Mouse (Mus musculus) MEL (cell line): ENCODE results near the gene Gpr174. TPM values are rescaled to one million over a fixed set of nuclear protein-coding genes. Genes with fewer than 3 reads are reported as not detected.

ENCODE experiments used
- DNase-seq: peaks from one replicate; pipeline ENCODE4 v3.0.0; 2011; ENCODE audit warnings: low read depth, low spot score
- H3K27ac ChIP-seq: 2 replicates; pipeline ENCODE4 v1.5.1; 2012; ENCODE audit warnings: low read depth, mild to moderate bottlenecking, control low read depth, low read length, moderate library complexity; ENCODE audit not compliant: control insufficient read depth
- H3K27me3 ChIP-seq, 2 experiments: fragments of 150-350 bp in 1 of 2; sonication (generic) in 1 of 2; 2 replicates each; pipeline ENCODE4 v1.6.1; 2012; ENCODE audit warnings: low read length in 2 of 2, mild to moderate bottlenecking in 2 of 2, improper control_type of control experiment in 1 of 2, moderate library complexity in 1 of 2; ENCODE audit not compliant: insufficient read depth in 2 of 2, control insufficient read depth in 1 of 2
- H3K36me3 ChIP-seq, 2 experiments: 2 replicates each; pipeline ENCODE4 v1.6.1; 2012 to 2014; ENCODE audit warnings: low read length in 2 of 2, improper control_type of control experiment in 1 of 2, inconsistent platforms in 1 of 2, mild to moderate bottlenecking in 1 of 2; ENCODE audit not compliant: insufficient read depth in 2 of 2, control insufficient read depth in 1 of 2
- H3K4me1 ChIP-seq, 2 experiments: fragments of 150-350 bp in 1 of 2; sonication (generic) in 1 of 2; 2 replicates each; pipeline ENCODE4 v1.6.1; 2012; ENCODE audit warnings: low read length in 2 of 2, improper control_type of control experiment in 1 of 2, mild to moderate bottlenecking in 1 of 2; ENCODE audit not compliant: insufficient read depth in 2 of 2, control insufficient read depth in 1 of 2
- H3K4me3 ChIP-seq, 2 experiments: fragments of 150-350 bp in 1 of 2; sonication (generic) in 1 of 2; 2 replicates each; pipeline ENCODE4 v1.5.1; 2012; ENCODE audit warnings: low read depth in 2 of 2, low read length in 2 of 2, mild to moderate bottlenecking in 2 of 2, moderate library complexity in 2 of 2, control low read depth in 1 of 2, improper control_type of control experiment in 1 of 2; ENCODE audit not compliant: control insufficient read depth in 1 of 2, insufficient read depth in 1 of 2
- H3K79me2 ChIP-seq: 2 replicates; pipeline ENCODE4 v1.6.1; 2012; ENCODE audit warnings: mild to moderate bottlenecking, low read length, moderate library complexity; ENCODE audit not compliant: control insufficient read depth, poor library complexity, insufficient read depth
- H3K9ac ChIP-seq: 2 replicates; pipeline ENCODE4 v1.6.1; 2012; ENCODE audit warnings: low read depth, mild to moderate bottlenecking, control low read depth, low read length, moderate library complexity; ENCODE audit not compliant: control insufficient read depth, poor library complexity, severe bottlenecking
- H3K9me3 ChIP-seq: fragments of 150-350 bp; sonication (generic); replicated peaks from 2 replicates; pipeline ENCODE4 v1.6.1; 2012; ENCODE audit warnings: mild to moderate bottlenecking, low read length, improper control_type of control experiment, moderate library complexity; ENCODE audit not compliant: insufficient read depth
- BHLHE40 ChIP-seq: IDR thresholded peaks from 2 replicates; pipeline ENCODE4 v1.6.1; 2012; ENCODE audit warnings: low read depth, mild to moderate bottlenecking, inconsistent platforms, low read length, improper control_type of control experiment, borderline replicate concordance
- CHD1 ChIP-seq: IDR thresholded peaks from 2 replicates; pipeline ENCODE4 v1.6.1; 2012; ENCODE audit warnings: low read depth, mild to moderate bottlenecking, inconsistent platforms, low read length, improper control_type of control experiment
- CTCF ChIP-seq, 3 experiments: IDR thresholded peaks in 2 of 3; conservative IDR thresholded peaks in 1 of 3; 2 replicates each; pipeline ENCODE4 v1.5.1; 2011 to 2012; ENCODE audit warnings: low read length in 3 of 3, low read depth in 2 of 3, mild to moderate bottlenecking in 2 of 3, improper control_type of control experiment in 1 of 3, inconsistent platforms in 1 of 3, mixed read lengths in 1 of 3, moderate library complexity in 1 of 3; ENCODE audit not compliant: control insufficient read depth in 1 of 3, insufficient read depth in 1 of 3, poor library complexity in 1 of 3, severe bottlenecking in 1 of 3
- ELF1 ChIP-seq: IDR thresholded peaks from 2 replicates; pipeline ENCODE4 v1.6.1; 2014; ENCODE audit warnings: low read depth, mild to moderate bottlenecking, inconsistent platforms, low read length, improper control_type of control experiment, moderate library complexity
- EP300 ChIP-seq, 2 experiments: IDR thresholded peaks; 2 replicates each; pipeline ENCODE4 v1.6.1; 2011; ENCODE audit warnings: improper control_type of control experiment in 2 of 2, low read length in 2 of 2, low read depth in 1 of 2, mild to moderate bottlenecking in 1 of 2
- ETS1 ChIP-seq: IDR thresholded peaks from 2 replicates; pipeline ENCODE4 v1.6.1; 2012; ENCODE audit warnings: low read depth, mild to moderate bottlenecking, inconsistent platforms, low read length, improper control_type of control experiment, moderate library complexity
- GABPA ChIP-seq: IDR thresholded peaks from 2 replicates; pipeline ENCODE4 v1.6.1; 2012; ENCODE audit warnings: low read depth, mild to moderate bottlenecking, inconsistent platforms, low read length, improper control_type of control experiment, moderate library complexity
- GATA1 ChIP-seq: IDR thresholded peaks from 2 replicates; pipeline ENCODE4 v1.6.1; 2011; ENCODE audit warnings: low read depth, low read length, improper control_type of control experiment
- HCFC1 ChIP-seq: IDR thresholded peaks from 2 replicates; pipeline ENCODE4 v1.6.1; 2012; ENCODE audit warnings: low read depth, mild to moderate bottlenecking, inconsistent platforms, low read length, improper control_type of control experiment, moderate library complexity
- JUND ChIP-seq: IDR thresholded peaks from 2 replicates; pipeline ENCODE4 v1.6.1; 2011; ENCODE audit warnings: low read depth, mild to moderate bottlenecking, improper control_type of control experiment, low read length
- KAT2A ChIP-seq: conservative IDR thresholded peaks from 2 replicates; pipeline ENCODE4 v1.6.1; 2012; ENCODE audit warnings: low read depth, low read length, improper control_type of control experiment, inconsistent platforms
- MAX ChIP-seq: IDR thresholded peaks from 2 replicates; pipeline ENCODE4 v1.6.1; 2011; ENCODE audit warnings: low read length, improper control_type of control experiment
- MAZ ChIP-seq: IDR thresholded peaks from 2 replicates; pipeline ENCODE4 v1.6.1; 2012; ENCODE audit warnings: low read depth, mild to moderate bottlenecking, inconsistent platforms, low read length, improper control_type of control experiment
- MEF2A ChIP-seq: IDR thresholded peaks from 2 replicates; pipeline ENCODE4 v1.6.1; 2014; ENCODE audit warnings: low read depth, mild to moderate bottlenecking, inconsistent platforms, low read length, improper control_type of control experiment; ENCODE audit not compliant: poor library complexity, insufficient replicate concordance, severe bottlenecking; ENCODE audit errors: extremely low read depth
- MYB ChIP-seq: IDR thresholded peaks from 2 replicates; pipeline ENCODE4 v1.6.1; 2011; ENCODE audit warnings: mild to moderate bottlenecking, low read depth, low read length, improper control_type of control experiment
- MYC ChIP-seq: IDR thresholded peaks from 2 replicates; pipeline ENCODE4 v1.6.1; 2011; ENCODE audit warnings: low read depth, mild to moderate bottlenecking, low read length, improper control_type of control experiment, moderate library complexity
- NELFE ChIP-seq: IDR thresholded peaks from 2 replicates; pipeline ENCODE4 v1.6.1; 2011; ENCODE audit warnings: low read depth, low read length, improper control_type of control experiment
- NRF1 ChIP-seq: IDR thresholded peaks from 2 replicates; pipeline ENCODE4 v1.6.1; 2014; ENCODE audit warnings: low read depth, mild to moderate bottlenecking, inconsistent platforms, low read length, improper control_type of control experiment, moderate library complexity; ENCODE audit not compliant: poor library complexity, insufficient read depth, severe bottlenecking
- POLR2A ChIP-seq, 2 experiments: IDR thresholded peaks; 2 replicates each; pipeline ENCODE4 v1.6.1; 2011 to 2012; ENCODE audit warnings: low read length in 2 of 2, mild to moderate bottlenecking in 2 of 2, control low read depth in 1 of 2, improper control_type of control experiment in 1 of 2, low read depth in 1 of 2, moderate library complexity in 1 of 2; ENCODE audit not compliant: control insufficient read depth in 1 of 2, insufficient read depth in 1 of 2, poor library complexity in 1 of 2
- POLR2AphosphoS2 ChIP-seq: IDR thresholded peaks from 2 replicates; pipeline ENCODE4 v1.6.1; 2011; ENCODE audit warnings: low read length, improper control_type of control experiment
- POLR2AphosphoS5 ChIP-seq: IDR thresholded peaks from 2 replicates; pipeline ENCODE4 v1.6.1; 2012; ENCODE audit warnings: low read depth, borderline replicate concordance, mild to moderate bottlenecking, inconsistent platforms, low read length, moderate library complexity, mixed read lengths
- RCOR1 ChIP-seq: IDR thresholded peaks from 2 replicates; pipeline ENCODE4 v1.6.1; 2012; ENCODE audit warnings: low read depth, mild to moderate bottlenecking, inconsistent platforms, low read length, improper control_type of control experiment
- SMC3 ChIP-seq: IDR thresholded peaks from 2 replicates; pipeline ENCODE4 v1.6.1; 2011; ENCODE audit warnings: low read depth, low read length, improper control_type of control experiment
- TAL1 ChIP-seq: IDR thresholded peaks from 2 replicates; pipeline ENCODE4 v1.6.1; 2012; ENCODE audit warnings: mild to moderate bottlenecking, inconsistent platforms, low read length, moderate library complexity, mixed read lengths
- TBP ChIP-seq: IDR thresholded peaks from 2 replicates; pipeline ENCODE4 v1.8.0; 2011; ENCODE audit warnings: low read depth, low read length, improper control_type of control experiment
- TCF12 ChIP-seq: IDR thresholded peaks from 2 replicates; pipeline ENCODE4 v1.6.1; 2014; ENCODE audit warnings: low read depth, mild to moderate bottlenecking, inconsistent platforms, low read length, improper control_type of control experiment, moderate library complexity
- UBTF ChIP-seq: IDR thresholded peaks from 2 replicates; pipeline ENCODE4 v1.6.1; 2012; ENCODE audit warnings: low read depth, mild to moderate bottlenecking, inconsistent platforms, low read length, improper control_type of control experiment, moderate library complexity, borderline replicate concordance; ENCODE audit not compliant: insufficient read depth
- USF1 ChIP-seq: IDR thresholded peaks from 2 replicates; pipeline ENCODE4 v1.6.1; 2014; ENCODE audit warnings: low read depth, mild to moderate bottlenecking, inconsistent platforms, low read length, improper control_type of control experiment, moderate library complexity
- USF2 ChIP-seq, 2 experiments: IDR thresholded peaks; 2 replicates each; pipeline ENCODE4 v1.6.1; 2011 to 2012; ENCODE audit warnings: improper control_type of control experiment in 2 of 2, low read length in 2 of 2, borderline replicate concordance in 1 of 2, inconsistent platforms in 1 of 2, low read depth in 1 of 2, mild to moderate bottlenecking in 1 of 2; ENCODE audit not compliant: insufficient read depth in 1 of 2
- ZC3H11A ChIP-seq: IDR thresholded peaks from 2 replicates; pipeline ENCODE4 v1.6.1; 2012; ENCODE audit warnings: low read depth, mild to moderate bottlenecking, inconsistent platforms, low read length, improper control_type of control experiment
- ZKSCAN1 ChIP-seq: IDR thresholded peaks from 2 replicates; pipeline ENCODE4 v1.6.1; 2012; ENCODE audit warnings: low read depth, mild to moderate bottlenecking, inconsistent platforms, low read length, improper control_type of control experiment, moderate library complexity
- ZMIZ1 ChIP-seq: IDR thresholded peaks from 2 replicates; pipeline ENCODE4 v1.6.1; 2012; ENCODE audit warnings: low read depth, mild to moderate bottlenecking, inconsistent platforms, low read length, improper control_type of control experiment, moderate library complexity
- ZNF384 ChIP-seq: IDR thresholded peaks from 2 replicates; pipeline ENCODE4 v1.6.1; 2012; ENCODE audit warnings: low read depth, mild to moderate bottlenecking, inconsistent platforms, low read length, improper control_type of control experiment
- polyA plus RNA-seq, 2 experiments: library from polyadenylated mRNA; stranded (reverse) in 1 of 2; unstranded in 1 of 2; fragments of >175 nt in 1 of 2; fragments of >200 nt in 1 of 2; gene quantifications; 2 replicates each; pipeline versions ENCODE4 v1.2.1 to v1.2.4; 2012; ENCODE audit warnings: low replicate concordance in 2 of 2, low read depth in 1 of 2; ENCODE audit not compliant: insufficient read length in 2 of 2, insufficient read depth in 1 of 2, missing spikeins in 1 of 2
- total RNA-seq: library from RNA; depleted of rRNA; stranded (reverse); fragments of 300-350 nt; gene quantifications from 2 replicates; pipeline ENCODE4 v1.2.3, GENCODE M21; 2012; rRNA removed

The Gpr174 gene
- total RNA-seq (1.1 and 2.6 TPM in 2 replicates), polyA plus RNA-seq (1 to 10 TPM in 1 of 2 experiments, not detected in 1; 2.8 TPM)

GRCm38 (mm10) chrX:107255486-107256227, at the start of gene Gpr174:
Gene Gpr174, plus strand, starts transcription at chrX:107255878.
- peak within 1 kb of the TSS; percentile 55 for H3K9ac ChIP-seq
- peaks cover 3 to 18% of the 10 kb centered on the region in 2 experiments; a peak in 3 of 4 replicates for H3K4me1 ChIP-seq
- H3K27ac ChIP-seq = peak within 1 kb of the TSS; percentile 79
- peak within 1 kb of the TSS; percentile 48 to 71 for H3K4me3 ChIP-seq
- no peaks in the 10 kb centered on the region for H3K79me2 ChIP-seq
- peak; percentile 63 for DNase-seq
- peaks cover 0 to 21% of the 10 kb centered on the region in 2 experiments; a peak in 2 of 4 replicates for H3K36me3 ChIP-seq
- TF ChIP-seq ZNF384 = no peak
- no peak for TF ChIP-seq CTCF (IDR thresholded peaks at IDR 0.05 in 2 of 3, conservative IDR thresholded peaks at IDR 0.05 in 1 of 3; ENCODE audit: control insufficient read depth in 1 of 3, insufficient read depth in 1 of 3, low read depth in 2 of 3, low read length in 3 of 3, poor library complexity in 1 of 3, severe bottlenecking in 1 of 3)
- TF ChIP-seq ZKSCAN1 = no peak
- TF ChIP-seq CHD1 = no peak
- peak; percentile 81; the same call in 1 of the 2 replicates for TF ChIP-seq JUND
- peak; percentile 43 for TF ChIP-seq TCF12
- no peak for TF ChIP-seq ELF1
- TF ChIP-seq ETS1 = 0 out of 2 replicates have a peak, but pooled peaks have one; percentile 46
- no peak for TF ChIP-seq NRF1
- TF ChIP-seq HCFC1 = no peak
- TF ChIP-seq SMC3 = no peak
- TF ChIP-seq BHLHE40 = no peak
- no peak for TF ChIP-seq MEF2A
- no peak for TF ChIP-seq ZC3H11A
- peak; percentile 52; the same call in 1 of the 2 replicates for TF ChIP-seq TBP
- peak; percentile 46; the same call in 1 of the 2 replicates for TF ChIP-seq RCOR1
- TF ChIP-seq NELFE = no peak
- no peak for TF ChIP-seq MAX
- peak; percentile 20 to 66; a peak in 2 of 4 replicates for TF ChIP-seq EP300 (IDR thresholded peaks at IDR 0.05; ENCODE audit: low read depth in 1 of 2, low read length in 2 of 2)
- TF ChIP-seq UBTF = no peak
- TF ChIP-seq TAL1 = no peak
- TF ChIP-seq MAZ = no peak
- TF ChIP-seq GATA1 = 0 out of 2 replicates have a peak, but pooled peaks have one; percentile 22
- no peak for TF ChIP-seq USF2 (IDR thresholded peaks at IDR 0.05; ENCODE audit: borderline replicate concordance in 1 of 2, insufficient read depth in 1 of 2, low read depth in 1 of 2, low read length in 2 of 2)
- no peak for TF ChIP-seq POLR2AphosphoS2
- peak; percentile 43; the same call in 1 of the 2 replicates for TF ChIP-seq MYB
- TF ChIP-seq GABPA = no peak
- TF ChIP-seq USF1 = no peak
- TF ChIP-seq POLR2A (IDR thresholded peaks at IDR 0.05; ENCODE audit: control insufficient read depth in 1 of 2, insufficient read depth in 1 of 2, low read depth in 1 of 2, low read length in 2 of 2, poor library complexity in 1 of 2) = no peak
- no peak for TF ChIP-seq KAT2A
- TF ChIP-seq ZMIZ1 = no peak
- TF ChIP-seq POLR2AphosphoS5 = no peak
- TF ChIP-seq MYC = no peak
- H3K9me3 ChIP-seq = no peaks in the 10 kb centered on the region
- H3K27me3 ChIP-seq = no peaks in the 10 kb centered on the region
